Mouse (Mus musculus) limb, embryonic 11.5 days (tissue): Measurements from ENCODE around the gene Wdr35. TPM values are rescaled to one million over a fixed set of nuclear protein-coding genes. Genes with fewer than 3 reads are reported as not detected.
"Not testable (repeated sequence)": the region's sequence is repeated elsewhere in the genome, so short reads cannot be mapped to it uniquely, and the experiment has no call there.

ENCODE experiments used
- ATAC-seq: fragments of 200-750 bp; cut with Nextera tagmentation; 2 replicates; pipeline ENCODE4 v1.8.0; 2017; ENCODE audit warnings: low read depth; ENCODE audit not compliant: insufficient number of reproducible peaks, low FRiP score, low TSS enrichment
- DNase-seq: peaks from one replicate; pipeline ENCODE4 v3.0.0-alpha.2; 2015; ENCODE audit warnings: low spot score
- H3K27ac ChIP-seq: fragments of 300-500 bp; sonication (generic); replicated peaks from 2 replicates; pipeline ENCODE4 v1.5.1; 2014; ENCODE audit warnings: low read depth, mild to moderate bottlenecking, low read length
- H3K27me3 ChIP-seq: fragments of 300-500 bp; sonication (generic); 2 replicates; pipeline ENCODE4 v1.6.1; 2014; ENCODE audit warnings: mild to moderate bottlenecking, low read length, mixed read lengths; ENCODE audit not compliant: control insufficient read depth, insufficient read depth
- H3K36me3 ChIP-seq: fragments of 300-500 bp; sonication (generic); 2 replicates; pipeline ENCODE4 v1.6.1; 2014; ENCODE audit warnings: mild to moderate bottlenecking, low read length, moderate library complexity, mixed read lengths; ENCODE audit not compliant: control insufficient read depth, insufficient read depth
- H3K4me1 ChIP-seq: fragments of 300-500 bp; sonication (generic); 2 replicates; pipeline ENCODE4 v1.6.1; 2014; ENCODE audit warnings: low read length, mixed read lengths; ENCODE audit not compliant: control insufficient read depth, insufficient read depth
- H3K4me2 ChIP-seq: fragments of 300-500 bp; sonication (generic); 2 replicates; pipeline ENCODE4 v1.6.1; 2014; ENCODE audit warnings: low read depth, mild to moderate bottlenecking, moderate library complexity; ENCODE audit not compliant: severe bottlenecking
- H3K4me3 ChIP-seq: fragments of 300-500 bp; sonication (generic); 2 replicates; pipeline ENCODE4 v1.5.1; 2014; ENCODE audit warnings: low read depth, low read length
- H3K9ac ChIP-seq: fragments of 300-500 bp; sonication (generic); 2 replicates; pipeline ENCODE4 v1.6.1; 2014; ENCODE audit warnings: mild to moderate bottlenecking, low read length
- H3K9me3 ChIP-seq: fragments of 300-500 bp; sonication (generic); 2 replicates; pipeline ENCODE4 v1.6.1; 2016; ENCODE audit warnings: low read length; ENCODE audit not compliant: control insufficient read depth
- WGBS: fragments of 180-500 bp; shearing (Covaris S2); extraction: QIAGEN DNeasy Blood & Tissue Kit; methylation state at CpG from one replicate; pipeline ENCODE4 v1.1.7; 2014; 5-methylcytosine and 5-hydroxymethylcytosine counted together
- polyA plus RNA-seq: library from polyadenylated mRNA; unstranded; fragments of >200 nt; fragmentation: Nextera tagmentation; extraction: Ambion mirVana; gene quantifications from 2 replicates; pipeline ENCODE4 v1.2.1, GENCODE M21; 2014

Gene Wdr35
- polyA plus RNA-seq, 1 experiment from 2014 or later = 27.3 TPM

- Histone ChIP-seq H3K4me2 (no peak overlapping the region), H3K27ac (no peak overlapping the region), H3K4me3 (no peak overlapping the region), H3K27me3 (no peaks in the 10 kb centered on the region), H3K9me3 (no peaks in the 10 kb centered on the region), H3K36me3 (no peaks in the 10 kb centered on the region), H3K4me1 (no peaks in the 10 kb centered on the region), H3K9ac (no peak overlapping the region)
- ATAC-seq = no peak
- DNase-seq = no peak
- WGBS = 84% methylated on average over 3 of the region's 3 CpGs
These were observed 47.3 kb downstream of the Wdr35 start for GRCm38 (mm10) chr12:9020986-9021385.

- H3K9me3 ChIP-seq = no peaks in the 10 kb centered on the region
- DNase-seq (no peak), ATAC-seq (no peak)
- H3K4me2 ChIP-seq = no peak overlapping the region
- no peak overlapping the region for H3K9ac ChIP-seq
- H3K4me1 ChIP-seq = no peaks in the 10 kb centered on the region
- 68% methylated on average over 4 of the region's 4 CpGs for WGBS
- no peak overlapping the region for H3K4me3 ChIP-seq
- H3K27ac ChIP-seq = no peak overlapping the region
- H3K36me3 ChIP-seq = no peaks in the 10 kb centered on the region
- no peaks in the 10 kb centered on the region for H3K27me3 ChIP-seq
These were observed 49.3 kb downstream of the Wdr35 start for GRCm38 (mm10) chr12:9023031-9023430.

GRCm38 (mm10) chr12:9024071-9024470 lies 50.4 kb downstream of the Wdr35 start:
- Histone ChIP-seq H3K4me3 (no peak overlapping the region), H3K36me3 (no peaks in the 10 kb centered on the region), H3K9ac (no peak overlapping the region), H3K27me3 (no peaks in the 10 kb centered on the region), H3K27ac (no peak overlapping the region), H3K9me3 (no peaks in the 10 kb centered on the region), H3K4me2 (no peak overlapping the region), H3K4me1 (no peaks in the 10 kb centered on the region)
- no peak for DNase-seq
- WGBS = 94% methylated on average over 14 of the region's 14 CpGs
- ATAC-seq = no peak

- no peaks in the 10 kb centered on the region for H3K9me3 ChIP-seq
- H3K4me2 ChIP-seq = no peak overlapping the region
- H3K4me3 ChIP-seq = no peak overlapping the region
- no peak overlapping the region for H3K27ac ChIP-seq
- no peaks in the 10 kb centered on the region for H3K4me1 ChIP-seq
- WGBS = 87% methylated on average over 13 of the region's 13 CpGs
- H3K27me3 ChIP-seq = no peaks in the 10 kb centered on the region
- ATAC-seq = no peak
- no peak overlapping the region for H3K9ac ChIP-seq
- no peaks in the 10 kb centered on the region for H3K36me3 ChIP-seq
- no peak for DNase-seq
These were observed 51.0 kb downstream of the Wdr35 start for GRCm38 (mm10) chr12:9024736-9025135.

GRCm38 (mm10) chr12:9026843-9027242 lies 53.2 kb downstream of the Wdr35 start:
- no peak for ATAC-seq
- Histone ChIP-seq H3K36me3 (no peaks in the 10 kb centered on the region), H3K4me2 (no peak overlapping the region), H3K27me3 (no peaks in the 10 kb centered on the region), H3K4me1 (no peaks in the 10 kb centered on the region), H3K9me3 (no peaks in the 10 kb centered on the region), H3K4me3 (no peak overlapping the region), H3K9ac (no peak overlapping the region), H3K27ac (no peak overlapping the region)
- no peak for DNase-seq

- H3K9ac ChIP-seq, H3K4me1 ChIP-seq, H3K27ac ChIP-seq, DNase-seq, H3K27me3 ChIP-seq, ATAC-seq, H3K4me3 ChIP-seq, H3K9me3 ChIP-seq, H3K4me2 ChIP-seq, H3K36me3 ChIP-seq: not testable (repeated sequence)
- 88% methylated on average over 7 of the region's 7 CpGs for WGBS
These were observed 55.1 kb downstream of the Wdr35 start for GRCm38 (mm10) chr12:9028816-9029215.

GRCm38 (mm10) chr12:9029506-9029887 lies 55.8 kb downstream of the Wdr35 start:
- H3K27ac ChIP-seq = peak overlapping the region; percentile 96
- no peak overlapping the region; the same call in 1 of the 2 replicates for H3K9ac ChIP-seq
- H3K4me2 ChIP-seq = no peak overlapping the region
- no peaks in the 10 kb centered on the region for H3K27me3 ChIP-seq
- no peaks in the 10 kb centered on the region for H3K36me3 ChIP-seq
- H3K4me3 ChIP-seq = peak overlapping the region; percentile 54
- H3K4me1 ChIP-seq = no peaks in the 10 kb centered on the region
- 69% methylated on average over 4 of the region's 4 CpGs for WGBS
- no peaks in the 10 kb centered on the region for H3K9me3 ChIP-seq
- DNase-seq (no peak), ATAC-seq (no peak)

GRCm38 (mm10) chr12:9029888-9030723 lies 56.4 kb downstream of the Wdr35 start, which contains the start of gene Ttc32:
Gene Ttc32 (plus strand): TSS chr12:9029997.
- Histone ChIP-seq H3K4me1 (no peaks in the 10 kb centered on the region), H3K9ac (peak within 1 kb of the TSS; percentile 93), H3K27ac (peak within 1 kb of the TSS; percentile 96), H3K4me2 (peak within 1 kb of the TSS; percentile 49), H3K27me3 (no peaks in the 10 kb centered on the region), H3K36me3 (no peaks in the 10 kb centered on the region), H3K4me3 (peak within 1 kb of the TSS; percentile 54), H3K9me3 (no peaks in the 10 kb centered on the region)
- DNase-seq = peak; percentile 96
- ATAC-seq = peak; percentile 92
- under 1% methylated on average over 69 of the region's 69 CpGs for WGBS
